Mouse (Mus musculus) brain, embryonic 14.5 days (tissue): ENCODE data around the gene Serpina3i.

ENCODE experiments used
- CTCF ChIP-seq: fragments of 200-500 bp; IDR thresholded peaks from 2 replicates; pipeline ENCODE4 v1.5.1; 2012; ENCODE audit warnings: inconsistent platforms, mild to moderate bottlenecking, moderate library complexity, borderline replicate concordance; ENCODE audit not compliant: insufficient read depth, insufficient read length; ENCODE audit errors: extremely low read depth
- POLR2A ChIP-seq: fragments of 200-500 bp; IDR thresholded peaks from 2 replicates; pipeline ENCODE4 v1.6.1; 2012; ENCODE audit warnings: mild to moderate bottlenecking, inconsistent platforms, borderline replicate concordance; ENCODE audit not compliant: poor library complexity, insufficient read depth, insufficient read length, severe bottlenecking; ENCODE audit errors: extremely low read depth

- TF ChIP-seq CTCF (no peak), POLR2A (no peak)
Measured at GRCm38 (mm10) chr12:104224598-104225300, 38.2 kb upstream of the Serpina3i start.
